ENCODE assay signal across 9 mouse cellular contexts in genomic region chr11:34447891-34448290, GRCm38 (mm10).
DNase-seq lines count a peak whose midpoint lies in the region; ATAC-seq and TF ChIP-seq lines count a peak whose summit lies in the region.
"Had no signal": no experiment of that assay in that cellular context is flagged by ENCODE, and none has a peak within 500 bp of the region (broad histone marks: within the 10 kb centered on the region; RNA-seq: fewer than 3 reads in every experiment).

No protein-coding gene starts in this region.

- peak; percentile 87 for DNase-seq in kidney, postnatal 0 days (ENCODE audit: low spot score)
- peak; percentile 82 for DNase-seq in MEL (ENCODE audit: low read depth, low spot score)
- DNase-seq in brain, adult 2 months (ENCODE audit: low read depth, low spot score), result peak; percentile 35
- no peak for DNase-seq in left cerebral cortex, adult 8-10 months (ENCODE audit: low spot score in 2 of 2)
- no peak for DNase-seq in ovary, postnatal 36 days (ENCODE audit: low spot score)
- no peak for DNase-seq in cerebellum, adult 8-10 months

- no peak for TF ChIP-seq CTCF in kidney, postnatal 0 days (IDR thresholded peaks at IDR 0.05; ENCODE audit: low read depth)
- no peak for TF ChIP-seq CTCF in MEL (IDR thresholded peaks at IDR 0.05 in 2 of 3, conservative IDR thresholded peaks at IDR 0.05 in 1 of 3; ENCODE audit: control insufficient read depth in 1 of 3, insufficient read depth in 1 of 3, low read depth in 2 of 3, low read length in 3 of 3, poor library complexity in 1 of 3, severe bottlenecking in 1 of 3)

- H3K4me1 ChIP-seq in kidney, postnatal 0 days (replicated peaks; ENCODE audit: insufficient read depth, low read length), result no peaks in the 10 kb centered on the region
- no peaks in the 10 kb centered on the region for H3K4me1 ChIP-seq in kidney, embryonic 15.5 days
- no peaks in the 10 kb centered on the region for H3K4me1 ChIP-seq in MEL (ENCODE audit: control insufficient read depth in 1 of 2, insufficient read depth in 2 of 2, low read length in 2 of 2)
- H3K4me1 ChIP-seq: lung, embryonic 15.5 days had no signal

- no peak overlapping the region for H3K4me2 ChIP-seq in kidney, postnatal 0 days (ENCODE audit: low read length)
- H3K4me2 ChIP-seq in kidney, embryonic 15.5 days, result no peak overlapping the region
- H3K4me2 ChIP-seq: lung, embryonic 15.5 days had no signal

- no peak for TF ChIP-seq POLR2A in MEL (IDR thresholded peaks at IDR 0.05; ENCODE audit: control insufficient read depth in 1 of 2, insufficient read depth in 1 of 2, low read depth in 1 of 2, low read length in 2 of 2, poor library complexity in 1 of 2)

- no peak for TF ChIP-seq EP300 in MEL (IDR thresholded peaks at IDR 0.05; ENCODE audit: low read depth in 1 of 2, low read length in 2 of 2)

- no peak overlapping the region for H3K4me3 ChIP-seq in kidney, postnatal 0 days (replicated peaks; ENCODE audit: low read depth, low read length)
- no peak overlapping the region for H3K4me3 ChIP-seq in kidney, embryonic 15.5 days (replicated peaks)
- H3K4me3 ChIP-seq in MEL (ENCODE audit: control insufficient read depth in 1 of 2, insufficient read depth in 1 of 2, low read depth in 2 of 2, low read length in 2 of 2), result no peak overlapping the region
- H3K4me3 ChIP-seq: lung, embryonic 15.5 days had no signal

- TF ChIP-seq RAD21 in MEL (IDR thresholded peaks at IDR 0.05; ENCODE audit: low read depth, low read length), result no peak

- no peak overlapping the region for H3K9ac ChIP-seq in kidney, postnatal 0 days (ENCODE audit: low read depth, low read length)
- H3K9ac ChIP-seq in kidney, embryonic 15.5 days, result no peak overlapping the region
- H3K9ac ChIP-seq in MEL (ENCODE audit: control insufficient read depth, low read depth, low read length, poor library complexity, severe bottlenecking), result no peak overlapping the region
- H3K9ac ChIP-seq: lung, embryonic 15.5 days had no signal

- H3K36me3 ChIP-seq in kidney, postnatal 0 days (ENCODE audit: insufficient read depth, low read length), result no peaks in the 10 kb centered on the region
- no peaks in the 10 kb centered on the region for H3K36me3 ChIP-seq in kidney, embryonic 15.5 days
- H3K36me3 ChIP-seq in MEL (ENCODE audit: control insufficient read depth in 1 of 2, insufficient read depth in 2 of 2, low read length in 2 of 2), result peaks cover 1 to 2% of the 10 kb centered on the region in 2 experiments; a peak in 1 of 4 replicates
- H3K36me3 ChIP-seq: lung, embryonic 15.5 days had no signal

- no peaks in the 10 kb centered on the region for H3K9me3 ChIP-seq in kidney, postnatal 0 days (replicated peaks; ENCODE audit: low read length)
- no peaks in the 10 kb centered on the region for H3K9me3 ChIP-seq in kidney, embryonic 15.5 days (replicated peaks)
- no peaks in the 10 kb centered on the region for H3K9me3 ChIP-seq in MEL (replicated peaks; ENCODE audit: insufficient read depth, low read length)
- H3K9me3 ChIP-seq: lung, embryonic 15.5 days had no signal

- H3K27ac ChIP-seq in kidney, postnatal 0 days, result no peak overlapping the region
- no peak overlapping the region for H3K27ac ChIP-seq in kidney, embryonic 15.5 days
- no peak overlapping the region for H3K27ac ChIP-seq in MEL (ENCODE audit: control insufficient read depth, low read depth, low read length)
- H3K27ac ChIP-seq: lung, embryonic 15.5 days had no signal

- H3K27me3 ChIP-seq in kidney, postnatal 0 days (ENCODE audit: insufficient read depth, low read length), result no peaks in the 10 kb centered on the region
- no peaks in the 10 kb centered on the region for H3K27me3 ChIP-seq in kidney, embryonic 15.5 days
- H3K27me3 ChIP-seq in MEL (ENCODE audit: control insufficient read depth in 1 of 2, insufficient read depth in 2 of 2, low read length in 2 of 2), result no peaks in the 10 kb centered on the region
- H3K27me3 ChIP-seq: lung, embryonic 15.5 days had no signal

- no peaks in the 10 kb centered on the region for H3K79me2 ChIP-seq in MEL (ENCODE audit: control insufficient read depth, insufficient read depth, low read length, poor library complexity)

- no peak for ATAC-seq in kidney, postnatal 0 days (replicated peaks; ENCODE audit: low FRiP score, low read depth)
- ATAC-seq in kidney, embryonic 15.5 days (replicated peaks; ENCODE audit: low FRiP score), result no peak
- ATAC-seq in megakaryocyte-erythroid progenitor cell, adult 5-6 weeks (replicated peaks; ENCODE audit: low FRiP score, low TSS enrichment, poor library complexity, severe bottlenecking), result peak; percentile 71; the same call in 1 of the 2 replicates

- 47% methylated on average over 4 of the region's 4 CpGs for WGBS in kidney, postnatal 0 days
- WGBS in kidney, embryonic 15.5 days, result 47% methylated on average over 4 of the region's 4 CpGs

TF ChIP-seq in MEL, 35 proteins besides CTCF, POLR2A, EP300 and RAD21:
- TF ChIP-seq CHD1 (IDR thresholded peaks at IDR 0.05; ENCODE audit: low read depth, low read length) (no peak), MXI1 (IDR thresholded peaks at IDR 0.05; ENCODE audit: low read depth, low read length) (0 out of 2 replicates have a peak, but pooled peaks have one; percentile 38), SIN3A (IDR thresholded peaks at IDR 0.05; ENCODE audit: low read length) (peak; percentile 83), SMC3 (IDR thresholded peaks at IDR 0.05; ENCODE audit: low read depth, low read length) (no peak)

Comparison
In these comparisons a context has a peak if more than half of its experiments do, and no peak if none do; other contexts are left out.
1. DNase-seq: peak in kidney, postnatal 0 days (single experiment), MEL (single experiment) and brain, adult 2 months (single experiment); none in left cerebral cortex, adult 8-10 months (0 of 2), ovary, postnatal 36 days (single experiment) and cerebellum, adult 8-10 months (single experiment).